Mouse (Mus musculus): ENCODE data around the gene Dpy30. TPM values are rescaled to one million over a fixed set of nuclear protein-coding genes. Genes with fewer than 3 reads are reported as not detected.
A peak's percentile ranks its signal among the peaks of the same experiment; 100 is the strongest.

Gene Dpy30
- polyA plus RNA-seq, 1 experiment from 2014 or later, result 207 TPM

GRCm38 (mm10) chr17:74271541-74272268, 52.0 kb downstream of the Dpy30 start:
- Histone ChIP-seq H3K4me2 (no peak overlapping the region), H3K9ac (no peak overlapping the region), H3K36me3 (ENCODE audit: insufficient read depth) (no peaks in the 10 kb centered on the region), H3K9me3 (ENCODE audit: low read depth, low read length) (no peaks in the 10 kb centered on the region), H3K4me3 (ENCODE audit: low read depth, low read length) (no peak overlapping the region), H3K27ac (ENCODE audit: low read depth) (no peak overlapping the region), H3K27me3 (ENCODE audit: insufficient read depth, low read length) (no peaks in the 10 kb centered on the region), H3K4me1 (ENCODE audit: insufficient read depth) (no peaks in the 10 kb centered on the region)
- 83% methylated on average over 3 of the region's 3 CpGs for WGBS
- 0 out of 2 replicates have a peak, but pooled peaks have one; percentile 52 for ATAC-seq (ENCODE audit: insufficient read depth)
- no peak for TF ChIP-seq CTCF (IDR thresholded peaks at IDR 0.05; ENCODE audit: low read depth)
- DNase-seq, result peak; percentile 58

- ATAC-seq (ENCODE audit: insufficient read depth) (no peak), DNase-seq (no peak)
- TF ChIP-seq CTCF (IDR thresholded peaks at IDR 0.05; ENCODE audit: low read depth), result no peak
- Histone ChIP-seq H3K27ac (ENCODE audit: low read depth) (no peak overlapping the region), H3K4me1 (ENCODE audit: insufficient read depth) (peaks cover 3% of the 10 kb centered on the region; the same call in 1 of the 2 replicates), H3K36me3 (ENCODE audit: insufficient read depth) (no peaks in the 10 kb centered on the region), H3K9ac (no peak overlapping the region), H3K9me3 (ENCODE audit: low read depth, low read length) (no peaks in the 10 kb centered on the region), H3K4me3 (ENCODE audit: low read depth, low read length) (no peak overlapping the region), H3K27me3 (ENCODE audit: insufficient read depth, low read length) (no peaks in the 10 kb centered on the region), H3K4me2 (no peak overlapping the region)
- WGBS, result 65% methylated on average over 2 of the region's 2 CpGs
Measured at GRCm38 (mm10) chr17:74270205-74270604, 53.5 kb downstream of the Dpy30 start.

GRCm38 (mm10) chr17:74267415-74268180, 56.1 kb downstream of the Dpy30 start:
- H3K4me2 ChIP-seq, result no peak overlapping the region
- ATAC-seq (ENCODE audit: insufficient read depth) (no peak), DNase-seq (no peak)
- no peaks in the 10 kb centered on the region for H3K27me3 ChIP-seq (ENCODE audit: insufficient read depth, low read length)
- H3K4me1 ChIP-seq (ENCODE audit: insufficient read depth), result peaks cover 10% of the 10 kb centered on the region
- peak; percentile 40 for TF ChIP-seq CTCF (IDR thresholded peaks at IDR 0.05; ENCODE audit: low read depth)
- no peak overlapping the region for H3K27ac ChIP-seq (ENCODE audit: low read depth)
- H3K9me3 ChIP-seq (ENCODE audit: low read depth, low read length), result no peaks in the 10 kb centered on the region
- H3K4me3 ChIP-seq (ENCODE audit: low read depth, low read length), result no peak overlapping the region
- 81% methylated on average over 11 of the region's 11 CpGs for WGBS
- no peak overlapping the region for H3K9ac ChIP-seq
- no peaks in the 10 kb centered on the region for H3K36me3 ChIP-seq (ENCODE audit: insufficient read depth)

- DNase-seq, result no peak
- no peaks in the 10 kb centered on the region for H3K27me3 ChIP-seq (ENCODE audit: insufficient read depth, low read length)
- ATAC-seq (ENCODE audit: insufficient read depth), result no peak
- H3K4me2 ChIP-seq, result no peak overlapping the region
- no peak overlapping the region for H3K9ac ChIP-seq
- peaks cover 10% of the 10 kb centered on the region for H3K4me1 ChIP-seq (ENCODE audit: insufficient read depth)
- H3K36me3 ChIP-seq (ENCODE audit: insufficient read depth), result no peaks in the 10 kb centered on the region
- peak overlapping the region; percentile 58; the same call in 1 of the 2 replicates for H3K27ac ChIP-seq (ENCODE audit: low read depth)
- TF ChIP-seq CTCF (IDR thresholded peaks at IDR 0.05; ENCODE audit: low read depth), result no peak
- WGBS, result 52% methylated on average over 1 of the region's 1 CpGs
- H3K9me3 ChIP-seq (ENCODE audit: low read depth, low read length), result no peaks in the 10 kb centered on the region
- H3K4me3 ChIP-seq (ENCODE audit: low read depth, low read length), result no peak overlapping the region
Measured at GRCm38 (mm10) chr17:74265636-74266035, 58.1 kb downstream of the Dpy30 start.

GRCm38 (mm10) chr17:74265156-74265505, 58.6 kb downstream of the Dpy30 start:
- H3K4me2 ChIP-seq, result no peak overlapping the region
- 18% methylated on average over 5 of the region's 5 CpGs for WGBS
- H3K27ac ChIP-seq (ENCODE audit: low read depth), result peak overlapping the region; percentile 58; the same call in 1 of the 2 replicates
- H3K9ac ChIP-seq, result no peak overlapping the region
- DNase-seq (no peak), ATAC-seq (ENCODE audit: insufficient read depth) (peak; percentile 69; the same call in 1 of the 2 replicates)
- no peaks in the 10 kb centered on the region for H3K36me3 ChIP-seq (ENCODE audit: insufficient read depth)
- H3K27me3 ChIP-seq (ENCODE audit: insufficient read depth, low read length), result no peaks in the 10 kb centered on the region
- peak; percentile 14; the same call in 1 of the 2 replicates for TF ChIP-seq CTCF (IDR thresholded peaks at IDR 0.05; ENCODE audit: low read depth)
- no peaks in the 10 kb centered on the region for H3K9me3 ChIP-seq (ENCODE audit: low read depth, low read length)
- no peak overlapping the region for H3K4me3 ChIP-seq (ENCODE audit: low read depth, low read length)
- peaks cover 10% of the 10 kb centered on the region for H3K4me1 ChIP-seq (ENCODE audit: insufficient read depth)

DNA sequence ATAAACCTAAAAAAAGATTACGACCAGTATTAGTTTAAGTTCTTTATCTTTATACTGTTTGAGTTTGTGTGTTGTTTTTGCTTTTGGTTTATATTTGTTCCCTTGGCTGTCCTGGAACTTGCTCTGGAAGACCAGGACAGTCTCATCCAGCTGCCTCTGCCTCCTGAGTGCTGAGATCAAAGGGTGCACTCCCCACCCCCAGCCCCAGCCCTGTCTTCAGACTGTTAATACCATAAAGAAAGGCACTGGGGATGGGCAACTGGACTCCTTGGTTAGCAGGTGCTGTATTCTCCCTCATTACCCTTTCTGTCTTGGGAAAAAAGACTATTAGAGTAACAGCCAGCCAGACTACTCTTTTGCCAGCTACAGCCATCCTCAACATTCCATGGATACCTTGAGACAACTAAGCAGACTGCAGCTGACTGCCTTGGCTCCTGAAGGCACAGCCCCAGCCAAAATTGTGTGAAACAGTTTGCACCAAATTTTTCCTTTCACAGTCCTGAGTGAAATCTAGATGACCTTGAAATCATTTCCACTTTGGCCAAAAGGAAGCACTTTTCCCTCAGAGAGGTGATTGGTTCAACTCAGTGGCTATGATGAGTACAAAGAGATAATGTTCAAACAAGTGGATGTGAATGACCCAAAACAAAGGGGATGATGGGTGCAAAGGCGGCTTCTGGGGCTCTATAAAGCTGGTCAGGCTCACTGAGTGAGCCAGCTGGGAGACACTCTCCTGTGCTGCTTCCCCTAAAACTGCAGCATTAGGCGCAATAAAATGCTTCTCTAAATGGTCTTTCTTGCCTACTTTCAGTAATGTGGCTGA, 59.2 kb downstream of the Dpy30 start:
- Histone ChIP-seq H3K9me3 (ENCODE audit: low read depth, low read length) (no peaks in the 10 kb centered on the region), H3K4me1 (ENCODE audit: insufficient read depth) (peaks cover 10% of the 10 kb centered on the region), H3K36me3 (ENCODE audit: insufficient read depth) (no peaks in the 10 kb centered on the region), H3K4me3 (ENCODE audit: low read depth, low read length) (no peak overlapping the region), H3K4me2 (no peak overlapping the region), H3K27ac (ENCODE audit: low read depth) (no peak overlapping the region), H3K9ac (no peak overlapping the region), H3K27me3 (ENCODE audit: insufficient read depth, low read length) (no peaks in the 10 kb centered on the region)
- TF ChIP-seq CTCF (IDR thresholded peaks at IDR 0.05; ENCODE audit: low read depth), result no peak
- WGBS, result 55% methylated on average over 3 of the region's 3 CpGs
- DNase-seq, result no peak
- ATAC-seq (ENCODE audit: insufficient read depth), result no peak

Data from lung, embryonic 14.5 days (tissue).